Mouse (Mus musculus): ENCODE data around the gene Ugt1a10. TPM values are rescaled to one million over a fixed set of nuclear protein-coding genes. Genes with fewer than 3 reads are reported as not detected.
"Not testable (repeated sequence)": the region's sequence is repeated elsewhere in the genome, so short reads cannot be mapped to it uniquely, and the experiment has no call there.

The Ugt1a10 gene
- total RNA-seq, 2 experiments from 2014 or later: not detected

- no peak for DNase-seq
Observed at GRCm38 (mm10) chr1:88215466-88216380, 160.5 kb downstream of the Ugt1a10 start.

GRCm38 (mm10) chr1:88216551-88216950 is 161.4 kb downstream of the Ugt1a10 start:
- no peak for DNase-seq

- DNase-seq: no peak
Observed at GRCm38 (mm10) chr1:88217144-88217543, 162.0 kb downstream of the Ugt1a10 start.

GRCm38 (mm10) chr1:88217576-88217975 is 162.4 kb downstream of the Ugt1a10 start:
- no peak for DNase-seq

GRCm38 (mm10) chr1:88218051-88218450 is 162.9 kb downstream of the Ugt1a10 start:
- DNase-seq: no peak

- DNase-seq: no peak
Observed at GRCm38 (mm10) chr1:88218591-88218990, 163.4 kb downstream of the Ugt1a10 start.

GRCm38 (mm10) chr1:88219054-88219453 is 163.9 kb downstream of the Ugt1a10 start:
- DNase-seq: no peak

GRCm38 (mm10) chr1:88220336-88220735 is 165.1 kb downstream of the Ugt1a10 start:
- DNase-seq: no peak

- no peak for DNase-seq
Observed at GRCm38 (mm10) chr1:88222216-88222615, 167.0 kb downstream of the Ugt1a10 start.

- DNase-seq: not testable (repeated sequence)
Observed at GRCm38 (mm10) chr1:88223011-88223515, 167.9 kb downstream of the Ugt1a10 start.

- no peak for DNase-seq
Observed at GRCm38 (mm10) chr1:88223591-88223990, 168.4 kb downstream of the Ugt1a10 start.

- DNase-seq: no peak
Observed at GRCm38 (mm10) chr1:88224029-88224776, 169.0 kb downstream of the Ugt1a10 start.

- not testable (repeated sequence) for DNase-seq
Observed at GRCm38 (mm10) chr1:88225301-88225700, 170.1 kb downstream of the Ugt1a10 start.

- no peak for DNase-seq
Observed at GRCm38 (mm10) chr1:88225741-88226140, 170.6 kb downstream of the Ugt1a10 start.

- no peak for DNase-seq
Observed at GRCm38 (mm10) chr1:88226670-88227379, 171.6 kb downstream of the Ugt1a10 start, which contains the start of gene Mroh2a. Mroh2a (plus strand) TSS chr1:88226986.

GRCm38 (mm10) chr1:88227482-88227881 is 172.3 kb downstream of the Ugt1a10 start:
- DNase-seq: no peak

- DNase-seq: no peak
Observed at GRCm38 (mm10) chr1:88228121-88228520, 172.9 kb downstream of the Ugt1a10 start.

GRCm38 (mm10) chr1:88229566-88229965 is 174.4 kb downstream of the Ugt1a10 start:
- DNase-seq: no peak

GRCm38 (mm10) chr1:88229986-88230385 is 174.8 kb downstream of the Ugt1a10 start:
- no peak for DNase-seq

GRCm38 (mm10) chr1:88230421-88230820 is 175.2 kb downstream of the Ugt1a10 start:
- no peak for DNase-seq

GRCm38 (mm10) chr1:88230981-88231802 is 176.0 kb downstream of the Ugt1a10 start:
- no peak for DNase-seq
